ENCODE assay signal across 9 mouse cellular contexts in the genomic region with DNA sequence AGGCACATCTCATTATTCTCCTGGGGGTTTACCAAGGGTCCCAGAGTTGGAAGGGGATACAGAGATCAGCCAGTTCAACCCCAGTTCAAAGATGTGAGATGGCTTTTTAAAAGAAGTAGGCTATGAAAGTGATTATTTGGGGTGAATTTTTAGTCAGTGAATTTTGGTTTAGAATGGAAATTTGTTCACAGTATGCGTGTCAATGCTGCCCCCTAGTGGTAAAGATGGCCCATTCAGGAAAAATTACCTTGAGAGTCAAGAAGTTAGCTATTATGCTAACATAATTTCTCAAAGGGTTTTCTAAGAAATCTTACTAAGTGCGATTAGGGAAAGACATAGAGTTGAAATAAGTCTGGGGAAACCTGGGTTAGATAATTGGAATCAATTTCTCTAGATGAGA. TPM values are rescaled to one million over a fixed set of nuclear protein-coding genes. Genes with fewer than 3 reads are reported as not detected.
DNase-seq lines count a peak whose midpoint lies in the region; ATAC-seq and TF ChIP-seq lines count a peak whose summit lies in the region.
"Had no signal": no experiment of that assay in that cellular context is flagged by ENCODE, and none has a peak within 500 bp of the region (broad histone marks: within the 10 kb centered on the region; RNA-seq: fewer than 3 reads in every experiment).

No protein-coding gene starts in this region.

- WGBS in heart, adult 2 months: 4% methylated on average over 2 of the region's 2 CpGs
- 4% methylated on average over 2 of the region's 2 CpGs for WGBS in heart, embryonic 11.5 days (ENCODE audit: insufficient replicate concordance)

- no peaks in the 10 kb centered on the region for H3K79me2 ChIP-seq in heart, adult 2 months (replicated peaks; ENCODE audit: control insufficient read depth, insufficient read depth, low read length)

- H3K4me1 ChIP-seq in heart, adult 2 months (ENCODE audit: control insufficient read depth, insufficient read depth, low read length): no peaks in the 10 kb centered on the region
- H3K4me1 ChIP-seq in heart, embryonic 11.5 days (ENCODE audit: control insufficient read depth, insufficient read depth, low read length): no peaks in the 10 kb centered on the region
- H3K4me1 ChIP-seq: limb, embryonic 15.5 days had no signal

- TF ChIP-seq CTCF in heart, adult 2 months (IDR thresholded peaks at IDR 0.05): peak; percentile 97

- DNase-seq in heart, adult 2 months: no peak
- peak; percentile 69 to 74 for DNase-seq in right cerebral cortex, adult 2 months (ENCODE audit: low spot score in 2 of 2)
- no peak for DNase-seq in right cerebral cortex, postnatal 25 days
- DNase-seq in c-Kit-positive CD71-positive TER-119-negative erythroid progenitor cells, embryonic 14.5 days (ENCODE audit: low read depth): peak; percentile 8
- peak; percentile 70 for DNase-seq in induced T-regulatory cell, adult 2 months (ENCODE audit: low read depth)
- DNase-seq in natural killer cell, adult 2 months (ENCODE audit: low spot score in 2 of 2): peak; percentile 18 to 22
- DNase-seq in adrenal gland, adult 2 months: no peak

- intact Hi-C loops in heart, adult 2 months (cut with DNase I): no loop called here

- no peak overlapping the region for H3K4me3 ChIP-seq in heart, adult 2 months
- no peak overlapping the region for H3K4me3 ChIP-seq in heart, embryonic 11.5 days (ENCODE audit: low read depth, low read length)
- H3K4me3 ChIP-seq: limb, embryonic 15.5 days had no signal

- TF ChIP-seq POLR2A in heart, adult 2 months (IDR thresholded peaks at IDR 0.05; ENCODE audit: insufficient read depth, low read depth, low read length): no peak

- H3K9ac ChIP-seq in heart, adult 2 months (ENCODE audit: low read depth, low read length): no peak overlapping the region
- no peak overlapping the region for H3K9ac ChIP-seq in heart, embryonic 11.5 days (ENCODE audit: low read depth, low read length)
- H3K9ac ChIP-seq: limb, embryonic 15.5 days had no signal

- no peak for ATAC-seq in heart, embryonic 11.5 days (replicated peaks; ENCODE audit: insufficient number of reproducible peaks, low FRiP score, low TSS enrichment)

- no peak for TF ChIP-seq EP300 in heart, adult 2 months (IDR thresholded peaks at IDR 0.05; ENCODE audit: insufficient read depth, low read depth, low read length)

- no peaks in the 10 kb centered on the region for H3K36me3 ChIP-seq in heart, adult 2 months (ENCODE audit: control insufficient read depth, insufficient read depth, low read length)
- no peaks in the 10 kb centered on the region for H3K36me3 ChIP-seq in heart, embryonic 11.5 days (ENCODE audit: control insufficient read depth, insufficient read depth, low read length)
- H3K36me3 ChIP-seq: limb, embryonic 15.5 days had no signal

- no peak overlapping the region for H3K4me2 ChIP-seq in heart, embryonic 11.5 days
- H3K4me2 ChIP-seq: limb, embryonic 15.5 days had no signal

- no peak overlapping the region for H3K27ac ChIP-seq in heart, adult 2 months
- no peak overlapping the region for H3K27ac ChIP-seq in heart, embryonic 11.5 days (ENCODE audit: low read depth, low read length)
- H3K27ac ChIP-seq: limb, embryonic 15.5 days had no signal

- no peaks in the 10 kb centered on the region for H3K9me3 ChIP-seq in heart, embryonic 11.5 days (replicated peaks; ENCODE audit: control insufficient read depth, low read length)
- H3K9me3 ChIP-seq: limb, embryonic 15.5 days had no signal

- H3K27me3 ChIP-seq in heart, adult 2 months (ENCODE audit: control insufficient read depth, insufficient read depth, low read length): no peaks in the 10 kb centered on the region
- no peaks in the 10 kb centered on the region for H3K27me3 ChIP-seq in heart, embryonic 11.5 days (ENCODE audit: control insufficient read depth, insufficient read depth, low read length)
- H3K27me3 ChIP-seq: limb, embryonic 15.5 days had no signal

RNA-seq across cellular contexts. Expression of gene Ccdc190, which starts 10.9 kb away (rescaled TPM):
- under 1 TPM in 1 of 2 experiments, not detected in 1; 0.29 TPM for total RNA-seq in heart, adult 2 months (2021)
- 0.16 TPM in 1 of 2 replicates, not detected in the other for polyA plus RNA-seq in heart, adult 2 months (2012; rRNA removed)
- not detected in 2 replicates for polyA plus RNA-seq in heart, embryonic 11.5 days (2014; fragmentation: Nextera tagmentation; extraction: Ambion mirVana)
- under 1 TPM; 0.38 to 0.40 TPM for total RNA-seq in adrenal gland, adult 2 months (2021)
- not detected in 2 replicates for polyA plus RNA-seq in adrenal gland, adult 2 months (2012; rRNA removed)

RNA-seq across cellular contexts. Expression of gene Hsd17b7, which starts 29.7 kb away (rescaled TPM):
- total RNA-seq in heart, adult 2 months (2021): 10 to 100 TPM; 14.2 to 14.4 TPM
- polyA plus RNA-seq in heart, adult 2 months (2012; rRNA removed): 13.1 and 13.2 TPM in 2 replicates
- 31.8 and 32.9 TPM in 2 replicates for polyA plus RNA-seq in heart, embryonic 11.5 days (2014; fragmentation: Nextera tagmentation; extraction: Ambion mirVana)
- 100 to 1,000 TPM in 1 of 2 experiments, 10 to 100 TPM in 1; 11.0 to 126 TPM for total RNA-seq in adrenal gland, adult 2 months (2021)
- polyA plus RNA-seq in adrenal gland, adult 2 months (2012; rRNA removed): 4.6 and 10.8 TPM in 2 replicates

Comparison
In these comparisons a context has a peak if more than half of its experiments do, and no peak if none do; other contexts are left out.
1. DNase-seq: peak in right cerebral cortex, adult 2 months (2 of 2), c-Kit-positive CD71-positive TER-119-negative erythroid progenitor cells, embryonic 14.5 days (single experiment), induced T-regulatory cell, adult 2 months (single experiment) and natural killer cell, adult 2 months (2 of 2); none in heart, adult 2 months (0 of 2), right cerebral cortex, postnatal 25 days (single experiment) and adrenal gland, adult 2 months (single experiment).